Mouse (Mus musculus) cerebellum, adult 2 months (tissue): ENCODE measurements at regions not wholly inside any gene's neighbourhood (a gene's known extent, or its start where the extent isn't known, plus 50 kb on each side); places are given as distances from the start of the nearest gene placed in this dataset.

ENCODE experiments used
- CTCF ChIP-seq: fragments of 200-500 bp; IDR thresholded peaks from 2 replicates; pipeline ENCODE4 v1.5.1; 2011; ENCODE audit warnings: low read depth, mild to moderate bottlenecking, control low read depth, low read length, moderate library complexity, borderline replicate concordance; ENCODE audit not compliant: insufficient read depth
- POLR2A ChIP-seq: fragments of 200-500 bp; IDR thresholded peaks from 2 replicates; pipeline ENCODE4 v1.6.1; 2011; ENCODE audit warnings: low read length, control low read depth, borderline replicate concordance; ENCODE audit not compliant: insufficient read depth

DNA sequence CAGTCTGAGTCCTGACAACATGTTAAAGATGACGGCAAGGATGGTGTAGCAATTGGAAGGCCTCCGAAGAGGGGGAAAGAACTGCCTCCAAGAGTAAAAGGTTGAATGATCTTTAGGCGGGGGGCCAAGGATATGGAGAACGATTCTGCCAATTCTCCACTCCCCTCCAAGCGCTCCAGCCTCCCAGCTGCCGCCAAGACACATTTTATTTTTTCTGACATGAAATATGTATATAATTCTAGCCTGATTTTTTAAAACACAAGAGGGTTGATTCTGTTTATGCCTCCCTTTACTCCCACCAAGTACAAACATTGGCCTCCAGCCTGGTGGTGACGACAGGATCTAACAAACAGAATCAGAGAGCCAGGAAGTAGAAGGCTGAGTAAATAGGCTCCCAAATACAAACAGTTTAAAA is 345.8 kb downstream of the Osr1 start:
- TF ChIP-seq CTCF = no peak
- TF ChIP-seq POLR2A = no peak
